Mouse (Mus musculus): ENCODE measurements around the gene Unk. TPM values are rescaled to one million over a fixed set of nuclear protein-coding genes. Genes with fewer than 3 reads are reported as not detected.

Unk gene
- polyA plus RNA-seq, 1 experiment, result 67.3 TPM

- no peak for DNase-seq (ENCODE audit: low read depth)
- no peak for TF ChIP-seq POLR2A (IDR thresholded peaks at IDR 0.05; ENCODE audit: borderline replicate concordance, extremely low read depth, insufficient read depth, insufficient read length, poor library complexity, severe bottlenecking)
- peak; percentile 44; the same call in 1 of the 2 replicates for TF ChIP-seq CTCF (IDR thresholded peaks at IDR 0.05; ENCODE audit: borderline replicate concordance, extremely low read depth, insufficient read depth, insufficient read length)
These were observed 66.3 kb downstream of the Unk start for GRCm38 (mm10) chr11:116096213-116097108.

- TF ChIP-seq POLR2A (IDR thresholded peaks at IDR 0.05; ENCODE audit: borderline replicate concordance, extremely low read depth, insufficient read depth, insufficient read length, poor library complexity, severe bottlenecking) (no peak), CTCF (IDR thresholded peaks at IDR 0.05; ENCODE audit: borderline replicate concordance, extremely low read depth, insufficient read depth, insufficient read length) (no peak)
- no peak for DNase-seq (ENCODE audit: low read depth)
These were observed 68.8 kb downstream of the Unk start for GRCm38 (mm10) chr11:116098711-116099460.

GRCm38 (mm10) chr11:116099462-116099861, 69.3 kb downstream of the Unk start:
- no peak for TF ChIP-seq POLR2A (IDR thresholded peaks at IDR 0.05; ENCODE audit: borderline replicate concordance, extremely low read depth, insufficient read depth, insufficient read length, poor library complexity, severe bottlenecking)
- no peak for DNase-seq (ENCODE audit: low read depth)

DNA sequence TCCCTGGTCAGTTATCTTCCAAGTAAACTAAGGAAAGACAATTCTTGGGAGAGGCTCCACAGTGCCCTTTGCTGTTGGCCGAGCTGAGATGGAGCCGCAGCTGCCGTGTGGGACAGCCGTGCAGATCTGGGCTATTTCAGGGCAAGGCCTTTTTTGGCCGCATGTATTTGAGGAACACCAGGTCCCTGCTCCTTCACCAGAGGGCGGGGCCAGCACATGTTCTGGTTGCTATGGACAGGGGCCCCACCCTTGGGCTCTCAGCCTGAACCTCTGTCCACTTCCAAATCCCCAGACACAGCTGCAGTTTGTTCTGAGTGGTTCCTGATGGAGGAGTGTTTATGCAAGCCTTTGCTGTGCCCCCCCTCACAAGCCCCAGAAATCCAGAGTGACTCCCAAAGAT, 70.3 kb downstream of the Unk start:
- no peak for TF ChIP-seq POLR2A (IDR thresholded peaks at IDR 0.05; ENCODE audit: borderline replicate concordance, extremely low read depth, insufficient read depth, insufficient read length, poor library complexity, severe bottlenecking)
- no peak for DNase-seq (ENCODE audit: low read depth)

DNA sequence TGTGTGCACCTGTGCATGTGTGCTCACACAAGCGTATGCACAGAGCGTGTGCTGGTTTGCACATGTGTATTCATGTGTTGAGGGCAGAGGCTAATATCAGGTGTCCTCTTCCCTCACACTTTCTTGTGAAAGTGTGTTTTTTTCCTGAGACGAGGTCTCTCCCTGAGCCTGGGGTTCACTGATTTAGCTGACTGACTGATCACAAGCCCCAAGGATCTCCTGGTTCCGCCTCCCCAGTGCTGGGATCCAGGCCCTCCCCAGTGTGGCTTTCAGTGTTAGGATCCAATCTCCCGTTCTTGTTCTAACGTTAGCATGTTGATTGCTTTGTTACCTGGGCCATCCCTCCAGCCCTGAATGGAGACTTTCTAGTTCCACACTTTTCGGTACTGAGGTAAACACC, 70.7 kb downstream of the Unk start:
- no peak for TF ChIP-seq CTCF (IDR thresholded peaks at IDR 0.05; ENCODE audit: borderline replicate concordance, extremely low read depth, insufficient read depth, insufficient read length)
- no peak for TF ChIP-seq POLR2A (IDR thresholded peaks at IDR 0.05; ENCODE audit: borderline replicate concordance, extremely low read depth, insufficient read depth, insufficient read length, poor library complexity, severe bottlenecking)
- no peak for DNase-seq (ENCODE audit: low read depth)

DNA sequence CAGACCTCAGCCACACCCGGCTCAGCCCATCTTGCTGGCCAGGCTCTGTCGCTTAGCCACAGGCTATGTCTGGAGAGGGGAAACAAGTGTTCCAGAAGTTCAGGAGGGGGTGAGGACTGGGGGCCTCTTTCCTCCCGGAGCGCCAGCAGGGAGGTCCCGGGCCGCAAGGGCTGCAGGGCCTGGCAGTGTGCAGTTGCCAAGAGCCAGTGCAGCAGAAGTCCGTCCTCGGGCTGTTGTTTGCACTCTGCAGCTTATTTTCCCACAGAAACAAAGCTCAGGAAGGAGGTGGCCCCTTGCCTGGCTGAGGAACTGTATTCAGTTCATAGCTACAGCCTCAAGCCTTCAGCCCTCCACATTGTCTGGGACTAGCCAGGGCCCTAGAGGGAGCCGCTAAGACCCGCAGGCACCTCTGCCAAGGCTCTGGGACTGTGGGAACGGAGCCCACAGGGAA, 71.8 kb downstream of the Unk start:
- no peak for TF ChIP-seq CTCF (IDR thresholded peaks at IDR 0.05; ENCODE audit: borderline replicate concordance, extremely low read depth, insufficient read depth, insufficient read length)
- no peak for TF ChIP-seq POLR2A (IDR thresholded peaks at IDR 0.05; ENCODE audit: borderline replicate concordance, extremely low read depth, insufficient read depth, insufficient read length, poor library complexity, severe bottlenecking)
- DNase-seq (ENCODE audit: low read depth), result peak; percentile 92

GRCm38 (mm10) chr11:116102472-116102871, 72.3 kb downstream of the Unk start:
- peak; percentile 73 for DNase-seq (ENCODE audit: low read depth)
- TF ChIP-seq CTCF (IDR thresholded peaks at IDR 0.05; ENCODE audit: borderline replicate concordance, extremely low read depth, insufficient read depth, insufficient read length), result no peak
- TF ChIP-seq POLR2A (IDR thresholded peaks at IDR 0.05; ENCODE audit: borderline replicate concordance, extremely low read depth, insufficient read depth, insufficient read length, poor library complexity, severe bottlenecking), result no peak

GRCm38 (mm10) chr11:116103572-116103971, 73.5 kb downstream of the Unk start:
- DNase-seq (ENCODE audit: low read depth), result no peak
- TF ChIP-seq POLR2A (IDR thresholded peaks at IDR 0.05; ENCODE audit: borderline replicate concordance, extremely low read depth, insufficient read depth, insufficient read length, poor library complexity, severe bottlenecking), result no peak
- no peak for TF ChIP-seq CTCF (IDR thresholded peaks at IDR 0.05; ENCODE audit: borderline replicate concordance, extremely low read depth, insufficient read depth, insufficient read length)

GRCm38 (mm10) chr11:116104006-116104646, 74.0 kb downstream of the Unk start:
- TF ChIP-seq POLR2A (IDR thresholded peaks at IDR 0.05; ENCODE audit: borderline replicate concordance, extremely low read depth, insufficient read depth, insufficient read length, poor library complexity, severe bottlenecking), result no peak
- no peak for TF ChIP-seq CTCF (IDR thresholded peaks at IDR 0.05; ENCODE audit: borderline replicate concordance, extremely low read depth, insufficient read depth, insufficient read length)
- DNase-seq (ENCODE audit: low read depth), result peak; percentile 47

- no peak for DNase-seq (ENCODE audit: low read depth)
These were observed 74.9 kb downstream of the Unk start for GRCm38 (mm10) chr11:116105065-116105464.

More at GRCm38 (mm10) chr11:116105065-116105464, 74.9 kb downstream of the Unk start:
- TF ChIP-seq CTCF (IDR thresholded peaks at IDR 0.05; ENCODE audit: borderline replicate concordance, extremely low read depth, insufficient read depth, insufficient read length) (no peak), POLR2A (IDR thresholded peaks at IDR 0.05; ENCODE audit: borderline replicate concordance, extremely low read depth, insufficient read depth, insufficient read length, poor library complexity, severe bottlenecking) (no peak)
